Mouse (Mus musculus) neural tube, embryonic 12.5 days (tissue): Measurements from ENCODE around the gene Lyrm7. TPM values are rescaled to one million over a fixed set of nuclear protein-coding genes. Genes with fewer than 3 reads are reported as not detected.
"Not testable (repeated sequence)": the region's sequence is repeated elsewhere in the genome, so short reads cannot be mapped to it uniquely, and the experiment has no call there.

Source experiments
- ATAC-seq: fragments of 200-750 bp; cut with Nextera tagmentation; 2 replicates; pipeline ENCODE4 v1.8.0; 2017; ENCODE audit warnings: low read depth, mild to moderate bottlenecking, moderate TSS enrichment, moderate library complexity; ENCODE audit not compliant: low FRiP score
- H3K27ac ChIP-seq: fragments of 300-500 bp; sonication (generic); 2 replicates; pipeline ENCODE4 v1.5.1; 2016
- H3K27me3 ChIP-seq: fragments of 300-500 bp; sonication (generic); replicated peaks from 2 replicates; pipeline ENCODE4 v1.6.1; 2016; ENCODE audit warnings: mild to moderate bottlenecking
- H3K36me3 ChIP-seq: fragments of 300-500 bp; sonication (generic); 2 replicates; pipeline ENCODE4 v1.6.1; 2016; ENCODE audit warnings: mild to moderate bottlenecking
- H3K4me1 ChIP-seq: fragments of 300-500 bp; sonication (generic); 2 replicates; pipeline ENCODE4 v1.6.1; 2016
- H3K4me2 ChIP-seq: fragments of 300-500 bp; sonication (generic); replicated peaks from 2 replicates; pipeline ENCODE4 v1.6.1; 2016; ENCODE audit warnings: mild to moderate bottlenecking
- H3K4me3 ChIP-seq: fragments of 300-500 bp; sonication (generic); 2 replicates; pipeline ENCODE4 v1.5.1; 2016
- H3K9ac ChIP-seq: fragments of 300-500 bp; sonication (generic); 2 replicates; pipeline ENCODE4 v1.6.1; 2016; ENCODE audit warnings: mild to moderate bottlenecking
- H3K9me3 ChIP-seq: fragments of 300-500 bp; sonication (generic); 2 replicates; pipeline ENCODE4 v1.6.1; 2016; ENCODE audit warnings: mild to moderate bottlenecking
- WGBS: fragments of 180-500 bp; shearing (Covaris S2); methylation state at CpG from one replicate; pipeline ENCODE4 v1.1.7; 2016; 5-methylcytosine and 5-hydroxymethylcytosine counted together
- polyA plus RNA-seq: library from polyadenylated mRNA; unstranded; fragments of >200 nt; fragmentation: Nextera tagmentation; extraction: Ambion mirVana; gene quantifications from 2 replicates; pipeline ENCODE4 v1.2.1, GENCODE M21; 2016

Lyrm7 gene
- polyA plus RNA-seq, 1 experiment from 2014 or later, result 7.4 TPM

DNA sequence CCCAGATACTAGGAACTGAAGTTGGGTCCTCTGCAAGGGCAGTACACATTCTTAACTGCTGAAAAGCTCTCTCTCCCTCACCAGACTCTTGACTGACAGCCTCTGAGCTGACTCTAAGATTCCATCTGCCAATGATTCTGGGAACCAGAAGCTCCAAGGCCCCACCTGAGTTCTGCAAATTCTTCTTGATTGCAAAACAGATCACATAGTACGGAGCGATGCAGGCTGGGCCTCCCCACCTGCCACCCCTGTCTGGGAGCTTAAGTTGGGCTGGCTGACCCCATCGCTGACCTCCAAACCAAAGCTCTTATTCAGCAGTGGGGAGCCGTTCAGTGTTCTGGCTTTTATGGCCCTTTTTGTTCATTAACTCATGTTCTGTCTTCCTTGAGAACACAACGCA lies 36.8 kb upstream of the Lyrm7 start:
- Histone ChIP-seq H3K27ac (no peak overlapping the region), H3K27me3 (no peaks in the 10 kb centered on the region), H3K4me1 (peaks cover 3% of the 10 kb centered on the region; the same call in 1 of the 2 replicates), H3K4me3 (no peak overlapping the region), H3K9ac (no peak overlapping the region), H3K4me2 (no peak overlapping the region), H3K9me3 (no peaks in the 10 kb centered on the region), H3K36me3 (no peaks in the 10 kb centered on the region)
- ATAC-seq, result no peak
- 20% methylated on average over 5 of the region's 5 CpGs for WGBS

DNA sequence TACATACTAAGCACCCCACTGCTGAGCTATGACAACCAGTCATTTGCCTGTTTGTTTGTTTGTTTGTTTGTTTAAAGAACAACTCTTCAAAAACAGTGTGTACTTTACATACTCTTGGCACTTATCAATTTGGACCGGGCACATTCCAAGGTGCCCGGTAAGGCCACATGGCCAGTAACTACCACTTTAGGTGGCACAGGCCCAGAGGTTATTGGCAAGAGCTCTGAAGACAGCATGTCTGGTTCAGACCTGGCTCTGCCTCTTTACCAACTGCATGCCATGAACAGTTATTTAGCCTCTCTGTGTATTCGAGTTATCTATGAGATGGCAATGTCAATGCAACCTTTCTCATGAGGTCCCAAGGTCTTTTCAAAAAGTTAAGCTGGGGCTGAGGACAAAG lies 35.9 kb upstream of the Lyrm7 start:
- H3K9me3 ChIP-seq, H3K4me1 ChIP-seq, H3K4me2 ChIP-seq, H3K9ac ChIP-seq, H3K27ac ChIP-seq, H3K4me3 ChIP-seq, H3K36me3 ChIP-seq, ATAC-seq, H3K27me3 ChIP-seq: not testable (repeated sequence)
- 90% methylated on average over 3 of the region's 3 CpGs for WGBS

- H3K27me3 ChIP-seq, result no peaks in the 10 kb centered on the region
- ATAC-seq, result no peak
- no peak overlapping the region for H3K4me2 ChIP-seq
- H3K27ac ChIP-seq, result no peak overlapping the region
- no peak overlapping the region for H3K9ac ChIP-seq
- no peaks in the 10 kb centered on the region for H3K4me1 ChIP-seq
- H3K4me3 ChIP-seq, result no peak overlapping the region
- WGBS, result 43% methylated on average over 9 of the region's 9 CpGs
- H3K9me3 ChIP-seq, result no peaks in the 10 kb centered on the region
- no peaks in the 10 kb centered on the region for H3K36me3 ChIP-seq
These were observed 33.9 kb upstream of the Lyrm7 start for GRCm38 (mm10) chr11:54894589-54894988.

- ATAC-seq, result no peak
- H3K27me3 ChIP-seq, result no peaks in the 10 kb centered on the region
- no peak overlapping the region for H3K9ac ChIP-seq
- no peaks in the 10 kb centered on the region for H3K36me3 ChIP-seq
- no peak overlapping the region for H3K4me2 ChIP-seq
- no peaks in the 10 kb centered on the region for H3K4me1 ChIP-seq
- no peak overlapping the region for H3K4me3 ChIP-seq
- WGBS, result 50% methylated on average over 7 of the region's 7 CpGs
- H3K9me3 ChIP-seq, result no peaks in the 10 kb centered on the region
- no peak overlapping the region for H3K27ac ChIP-seq
These were observed 31.4 kb upstream of the Lyrm7 start for GRCm38 (mm10) chr11:54892091-54892490.

DNA sequence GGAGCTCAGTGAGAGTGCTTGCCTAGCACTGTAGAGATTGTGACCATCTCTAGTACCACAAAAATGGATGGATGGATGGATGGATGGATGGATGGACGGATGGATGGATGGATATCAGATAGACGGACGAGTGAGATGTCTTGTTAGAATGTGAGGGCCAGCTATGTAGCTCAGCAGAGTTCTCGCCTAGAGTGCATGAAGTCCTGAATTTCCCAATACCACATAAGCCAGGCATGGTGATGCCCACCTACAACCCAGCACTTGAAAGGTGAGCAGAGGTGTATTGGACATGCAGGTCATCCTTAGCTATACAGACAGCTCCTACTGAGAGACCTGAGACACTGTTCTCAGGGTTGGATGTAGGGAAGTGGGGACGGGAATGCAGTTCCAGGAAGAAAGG lies 30.6 kb upstream of the Lyrm7 start:
- WGBS, result 82% methylated on average over 5 of the region's 5 CpGs
- no peak overlapping the region for H3K27ac ChIP-seq
- no peak overlapping the region for H3K4me3 ChIP-seq
- H3K9me3 ChIP-seq, result no peaks in the 10 kb centered on the region
- no peak overlapping the region for H3K4me2 ChIP-seq
- no peaks in the 10 kb centered on the region for H3K27me3 ChIP-seq
- no peak overlapping the region for H3K9ac ChIP-seq
- H3K36me3 ChIP-seq, result no peaks in the 10 kb centered on the region
- ATAC-seq, result no peak
- no peaks in the 10 kb centered on the region for H3K4me1 ChIP-seq

DNA sequence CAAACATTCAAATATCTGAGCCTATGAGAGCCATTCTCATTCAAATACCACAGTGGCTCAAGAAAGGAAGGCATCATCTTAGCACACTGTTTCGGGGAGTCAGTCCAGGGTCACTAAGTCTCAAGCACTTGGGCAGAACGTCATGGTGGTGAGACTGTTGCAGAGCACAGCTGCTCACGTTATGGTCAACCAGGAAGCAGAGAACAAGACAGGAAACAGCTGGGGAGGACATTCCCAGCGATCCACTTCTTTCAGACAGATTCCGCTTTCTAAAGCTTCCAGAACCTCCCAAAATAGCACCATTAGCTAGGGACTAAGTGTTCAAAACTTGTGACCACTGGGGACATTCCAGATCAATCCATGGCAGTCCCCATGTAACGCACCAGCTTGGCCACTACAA lies 27.2 kb upstream of the Lyrm7 start:
- Histone ChIP-seq H3K27me3 (no peaks in the 10 kb centered on the region), H3K36me3 (no peaks in the 10 kb centered on the region), H3K4me1 (peaks cover 6% of the 10 kb centered on the region; the same call in 1 of the 2 replicates), H3K27ac (no peak overlapping the region), H3K4me2 (no peak overlapping the region), H3K4me3 (no peak overlapping the region), H3K9me3 (no peaks in the 10 kb centered on the region), H3K9ac (no peak overlapping the region)
- 83% methylated on average over 6 of the region's 6 CpGs for WGBS
- no peak for ATAC-seq

DNA sequence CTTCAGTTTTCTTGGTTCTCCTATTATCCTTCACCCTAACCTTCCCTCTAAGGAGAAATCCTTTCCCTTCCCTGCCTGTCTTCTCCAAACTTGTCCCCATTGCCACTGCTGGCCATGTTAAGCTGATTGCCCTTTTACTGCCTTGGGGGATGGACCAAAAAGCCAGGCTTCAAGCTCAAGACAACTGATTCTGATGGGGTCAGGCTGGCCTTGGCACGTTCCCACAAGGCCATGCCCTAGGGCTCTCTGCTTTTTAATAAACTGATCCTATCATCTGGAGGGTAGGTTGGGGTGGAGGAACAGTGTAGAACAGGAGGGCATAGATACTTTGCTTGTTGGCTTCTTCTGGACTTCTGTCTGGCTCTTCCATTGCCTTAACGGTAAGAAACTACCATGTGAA lies 24.7 kb upstream of the Lyrm7 start:
- H3K4me3 ChIP-seq, result no peak overlapping the region
- no peak overlapping the region for H3K4me2 ChIP-seq
- no peaks in the 10 kb centered on the region for H3K9me3 ChIP-seq
- H3K4me1 ChIP-seq, result peaks cover 11% of the 10 kb centered on the region; the same call in 1 of the 2 replicates
- no peaks in the 10 kb centered on the region for H3K27me3 ChIP-seq
- no peaks in the 10 kb centered on the region for H3K36me3 ChIP-seq
- WGBS, result 75% methylated on average over 2 of the region's 2 CpGs
- no peak overlapping the region for H3K9ac ChIP-seq
- no peak overlapping the region for H3K27ac ChIP-seq
- no peak for ATAC-seq

- Histone ChIP-seq H3K27me3 (no peaks in the 10 kb centered on the region), H3K4me2 (no peak overlapping the region), H3K36me3 (no peaks in the 10 kb centered on the region), H3K9me3 (no peaks in the 10 kb centered on the region), H3K4me1 (peaks cover 11% of the 10 kb centered on the region; the same call in 1 of the 2 replicates), H3K27ac (no peak overlapping the region), H3K4me3 (no peak overlapping the region), H3K9ac (no peak overlapping the region)
- 4% methylated on average over 5 of the region's 5 CpGs for WGBS
- no peak for ATAC-seq
These were observed 24.2 kb upstream of the Lyrm7 start for GRCm38 (mm10) chr11:54884937-54885336.

DNA sequence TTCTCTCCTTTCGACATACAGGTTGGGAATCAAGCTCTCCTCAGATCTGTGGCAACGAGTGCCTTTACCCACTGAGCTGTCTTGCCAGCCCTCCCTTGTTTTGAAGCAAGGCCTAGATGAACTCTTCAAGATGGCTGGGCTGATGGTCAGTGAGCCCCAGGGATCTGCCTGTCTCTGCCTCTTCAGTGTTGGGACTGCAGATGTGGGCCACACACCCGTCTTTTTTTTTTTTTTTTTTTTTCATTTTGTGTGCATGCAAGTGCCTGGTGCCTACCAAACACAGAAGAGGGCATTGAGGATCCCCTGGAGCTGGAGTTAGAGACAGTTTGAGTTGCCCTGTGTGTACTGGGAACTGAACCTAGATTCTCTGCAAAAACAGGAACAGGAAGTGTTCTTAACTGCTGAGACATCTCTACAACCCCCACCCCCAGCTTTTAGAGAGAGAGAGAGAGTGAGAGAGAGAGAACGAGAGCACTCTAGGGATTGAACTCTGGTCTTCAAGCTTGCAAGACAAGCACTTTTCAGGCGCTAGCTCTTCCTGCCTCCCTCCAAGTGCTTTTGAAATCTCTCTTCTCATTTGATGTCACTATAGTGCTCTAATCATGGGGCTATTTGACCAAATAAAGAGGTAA lies 23.6 kb upstream of the Lyrm7 start:
- Histone ChIP-seq H3K4me3 (no peak overlapping the region), H3K9me3 (no peaks in the 10 kb centered on the region), H3K4me1 (peaks cover 11% of the 10 kb centered on the region; the same call in 1 of the 2 replicates), H3K9ac (no peak overlapping the region), H3K36me3 (no peaks in the 10 kb centered on the region), H3K4me2 (no peak overlapping the region), H3K27me3 (no peaks in the 10 kb centered on the region), H3K27ac (no peak overlapping the region)
- no peak for ATAC-seq
- 68% methylated on average over 5 of the region's 5 CpGs for WGBS

DNA sequence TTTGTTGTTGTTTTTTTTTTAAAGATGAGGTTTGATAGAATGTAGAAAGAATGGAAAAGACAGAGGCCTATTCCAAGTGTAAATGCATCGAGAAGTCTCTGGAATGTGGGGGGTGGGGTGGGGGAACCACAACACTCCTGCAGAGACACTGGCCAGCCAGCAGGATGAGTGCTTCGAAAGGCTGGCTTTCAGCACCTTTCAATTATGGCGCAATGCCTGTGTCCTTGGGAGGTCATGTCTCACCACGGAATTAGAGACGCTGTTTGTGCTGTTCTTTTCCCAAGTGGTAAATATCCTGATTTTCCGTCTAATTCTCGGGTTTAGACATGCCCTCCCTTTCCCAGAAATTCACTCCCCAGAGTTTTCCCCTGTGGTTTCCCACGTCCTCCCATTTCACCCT lies 22.0 kb upstream of the Lyrm7 start:
- H3K4me1 ChIP-seq, result peaks cover 11% of the 10 kb centered on the region; the same call in 1 of the 2 replicates
- no peak overlapping the region for H3K27ac ChIP-seq
- no peak overlapping the region for H3K4me3 ChIP-seq
- H3K9ac ChIP-seq, result no peak overlapping the region
- H3K9me3 ChIP-seq, result no peaks in the 10 kb centered on the region
- 41% methylated on average over 8 of the region's 8 CpGs for WGBS
- H3K4me2 ChIP-seq, result no peak overlapping the region
- H3K36me3 ChIP-seq, result no peaks in the 10 kb centered on the region
- ATAC-seq, result no peak
- H3K27me3 ChIP-seq, result no peaks in the 10 kb centered on the region

DNA sequence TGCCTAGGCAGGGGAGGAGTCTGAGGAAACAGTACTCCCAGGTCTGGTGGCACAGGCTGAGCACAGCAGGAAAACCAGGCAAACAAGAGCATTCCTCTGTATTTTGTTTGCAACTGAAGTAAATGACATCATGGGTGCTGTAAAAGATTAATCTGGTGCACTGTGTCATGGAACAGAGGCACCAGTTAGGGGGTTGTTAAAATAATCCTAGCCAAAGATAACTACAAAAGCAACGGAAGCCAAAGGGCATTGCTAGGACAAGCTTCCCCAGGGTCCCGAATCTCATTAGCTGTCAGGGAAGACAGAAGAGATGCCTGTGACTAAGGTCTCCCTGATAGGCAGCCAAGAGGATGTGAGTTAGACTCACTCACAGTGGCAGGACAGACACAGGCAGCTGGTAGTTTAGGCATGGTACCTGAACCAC lies 20.3 kb upstream of the Lyrm7 start:
- 7% methylated on average over 2 of the region's 2 CpGs for WGBS
- no peaks in the 10 kb centered on the region for H3K9me3 ChIP-seq
- H3K27ac ChIP-seq, result no peak overlapping the region
- ATAC-seq, result no peak
- no peaks in the 10 kb centered on the region for H3K27me3 ChIP-seq
- no peak overlapping the region for H3K4me2 ChIP-seq
- H3K4me3 ChIP-seq, result no peak overlapping the region
- H3K9ac ChIP-seq, result no peak overlapping the region
- H3K4me1 ChIP-seq, result peaks cover 11% of the 10 kb centered on the region; the same call in 1 of the 2 replicates
- no peaks in the 10 kb centered on the region for H3K36me3 ChIP-seq

DNA sequence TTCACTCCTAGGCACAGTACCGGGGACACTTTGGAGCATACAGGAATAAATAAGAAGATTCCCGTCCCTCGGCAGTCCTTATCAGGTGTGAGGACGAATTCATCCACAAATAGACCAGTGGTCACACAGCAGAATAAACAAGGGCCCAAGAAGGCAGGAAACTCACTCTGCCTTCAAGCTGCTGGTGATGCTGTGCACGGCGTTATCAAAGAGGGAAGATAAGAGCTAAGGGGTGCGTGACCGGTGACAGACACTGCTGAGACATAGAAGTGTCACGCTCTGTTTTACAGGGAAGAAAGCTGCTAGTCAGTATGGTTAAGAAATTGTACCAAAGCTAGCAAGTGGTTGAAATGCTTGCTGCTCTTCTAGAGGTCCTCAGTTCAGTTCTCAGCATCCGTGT lies 19.2 kb upstream of the Lyrm7 start:
- H3K36me3 ChIP-seq, result no peaks in the 10 kb centered on the region
- H3K4me1 ChIP-seq, result peaks cover 7% of the 10 kb centered on the region; the same call in 1 of the 2 replicates
- no peak overlapping the region for H3K27ac ChIP-seq
- no peaks in the 10 kb centered on the region for H3K27me3 ChIP-seq
- no peak for ATAC-seq
- no peaks in the 10 kb centered on the region for H3K9me3 ChIP-seq
- no peak overlapping the region for H3K9ac ChIP-seq
- no peak overlapping the region for H3K4me2 ChIP-seq
- WGBS, result 83% methylated on average over 10 of the region's 10 CpGs
- no peak overlapping the region for H3K4me3 ChIP-seq

DNA sequence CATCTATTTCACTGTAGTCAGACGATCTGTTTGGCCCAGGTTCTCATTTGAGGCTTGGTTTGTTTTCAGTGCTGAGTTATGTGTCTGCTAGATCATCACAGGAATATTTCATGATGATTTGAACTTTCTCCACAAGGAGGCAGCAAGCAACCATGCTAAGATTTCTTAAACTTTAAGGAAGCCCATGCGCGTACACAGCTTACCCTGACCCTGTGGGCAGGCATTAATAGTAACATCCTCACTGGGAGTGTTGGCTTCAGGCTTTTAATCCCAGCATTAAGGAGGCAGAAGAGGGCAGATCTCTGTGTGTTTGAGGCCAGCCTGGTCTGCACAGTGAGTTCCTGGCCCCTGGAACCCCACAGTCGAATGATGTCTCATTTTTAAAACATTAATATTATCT lies 18.7 kb upstream of the Lyrm7 start:
- Histone ChIP-seq H3K4me1 (0 out of 2 replicates have a peak, but pooled peaks cover 5% of the 10 kb centered on the region), H3K4me2 (no peak overlapping the region), H3K27ac (no peak overlapping the region), H3K9me3 (no peaks in the 10 kb centered on the region), H3K4me3 (no peak overlapping the region), H3K27me3 (no peaks in the 10 kb centered on the region), H3K36me3 (peaks cover under 1% of the 10 kb centered on the region), H3K9ac (no peak overlapping the region)
- 49% methylated on average over 4 of the region's 4 CpGs for WGBS
- no peak for ATAC-seq
